Mouse (Mus musculus): Measurements from ENCODE around the gene Mfsd10.

Gene Mfsd10

DNA sequence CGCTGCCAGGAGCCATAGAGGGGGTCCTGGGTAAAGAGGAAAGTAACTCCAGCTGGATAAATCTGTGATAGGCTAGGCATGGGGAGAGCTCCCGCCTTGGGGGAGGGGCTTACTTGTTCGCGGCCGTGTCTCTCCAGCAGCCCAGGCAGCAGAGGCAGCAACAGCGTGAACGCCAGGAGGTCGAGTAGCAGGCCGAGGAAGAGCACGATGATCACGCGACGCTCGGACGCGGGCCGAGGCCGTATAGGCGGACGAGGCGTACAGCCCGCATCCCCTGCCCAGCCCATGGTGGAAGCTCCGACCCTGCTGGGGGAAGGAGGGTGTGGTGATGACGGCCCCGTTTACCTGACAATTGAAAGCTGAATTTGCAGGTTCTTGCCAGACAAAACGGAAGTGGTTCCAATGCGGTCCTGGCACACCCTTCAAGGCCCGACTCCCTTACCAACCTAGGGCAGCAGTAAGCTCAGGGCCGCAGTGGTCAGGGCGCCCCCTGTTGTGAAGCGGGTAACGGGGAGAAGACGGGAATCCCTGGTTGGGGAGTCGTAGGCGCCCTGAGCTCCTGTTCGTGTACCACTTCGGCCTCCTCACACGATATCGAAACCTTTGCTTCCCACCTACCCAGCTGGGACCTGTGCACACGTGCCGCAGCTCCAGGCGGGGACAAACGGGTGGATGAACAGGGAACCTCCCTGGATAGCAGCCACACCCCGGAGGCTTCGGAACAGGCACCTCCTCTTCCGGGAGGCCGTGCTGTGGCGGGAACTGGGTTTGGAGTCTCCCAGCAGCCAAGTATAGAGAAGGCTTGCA lies at the start of gene Mfsd10:
Mfsd10 (minus strand) TSS at position 732 of the 807 bp plus-strand sequence.
- DNase-seq (ENCODE audit: low spot score in 2 of 2) = peak; percentile 36 to 70

DNA sequence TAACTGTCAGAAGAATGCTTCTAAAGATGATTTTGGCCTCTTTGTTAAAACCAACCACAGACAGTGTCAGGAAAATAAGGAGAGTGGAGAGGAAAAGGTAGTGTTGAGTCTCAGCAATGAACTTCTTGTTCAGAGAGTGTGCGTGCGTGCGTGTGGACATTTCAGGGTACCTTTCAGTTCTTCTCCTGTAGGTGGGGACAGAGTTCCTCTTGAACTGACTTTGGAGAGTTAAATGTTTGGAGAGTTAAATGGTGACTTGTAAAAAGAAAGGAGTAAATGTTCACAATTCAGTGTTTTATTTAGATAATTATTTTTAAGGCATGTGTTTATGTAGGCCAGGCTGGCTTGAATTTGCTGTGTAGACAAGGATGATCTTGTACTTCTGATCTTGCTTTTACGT lies 33.3 kb upstream of the Mfsd10 start:
- no peak for DNase-seq (ENCODE audit: low spot score in 2 of 2)

DNA sequence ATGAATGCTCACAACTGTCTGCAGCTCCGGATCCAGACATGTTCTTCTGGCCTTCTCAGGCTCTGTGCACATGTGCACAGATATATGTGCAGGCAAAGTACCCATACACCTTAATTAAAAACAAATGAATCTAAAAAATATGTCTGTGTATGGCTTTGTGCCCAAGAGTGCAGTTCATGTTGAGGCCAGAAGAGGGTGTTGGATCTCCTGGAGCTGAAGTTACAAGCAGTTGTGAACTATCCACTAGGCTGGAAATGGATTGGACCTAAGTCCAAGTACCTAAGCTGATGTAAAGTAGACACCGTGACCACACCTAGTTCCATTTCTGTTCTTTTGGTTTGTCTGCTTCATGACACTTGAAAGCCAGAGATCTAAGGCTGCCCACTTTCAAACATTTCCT lies 32.5 kb upstream of the Mfsd10 start:
- DNase-seq (ENCODE audit: low spot score in 2 of 2) = no peak

DNA sequence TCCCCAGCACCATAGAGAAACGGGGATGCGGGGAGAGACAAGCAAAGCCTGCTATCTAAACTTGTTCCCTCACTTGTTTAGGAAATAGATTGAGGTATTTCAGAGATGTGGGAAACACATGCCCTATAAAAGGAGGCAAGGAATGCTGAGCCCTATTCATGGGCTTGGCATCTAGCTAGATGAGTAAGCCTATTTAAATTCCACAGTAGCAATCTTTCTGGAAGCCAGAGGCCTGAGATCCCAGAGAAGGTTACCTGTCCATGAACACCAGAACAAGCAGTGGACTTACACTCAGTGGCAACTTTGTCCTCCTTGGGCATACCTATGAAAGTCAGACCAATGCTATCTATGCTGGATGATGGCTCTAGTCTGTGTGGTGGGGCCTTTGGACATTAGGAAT lies 26.2 kb upstream of the Mfsd10 start:
- DNase-seq (ENCODE audit: low spot score in 2 of 2) = no peak

DNA sequence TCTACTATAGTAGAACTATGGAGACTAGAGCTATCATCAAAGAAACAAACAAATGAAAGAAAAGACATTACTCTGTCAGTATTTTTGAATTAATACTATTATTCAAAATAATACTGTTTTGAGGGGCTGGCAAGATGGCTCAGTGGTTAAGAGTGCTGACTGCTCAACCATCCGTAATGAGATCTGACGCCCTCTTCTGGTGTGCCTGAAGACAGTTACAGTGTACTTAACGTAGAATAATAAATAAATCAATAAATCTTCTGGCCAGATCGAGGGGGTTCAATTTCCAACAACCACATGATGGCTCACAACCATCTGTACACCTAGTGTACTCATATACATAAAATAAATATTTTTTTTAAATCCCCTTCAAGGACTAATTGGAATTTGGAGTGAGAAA lies 24.9 kb upstream of the Mfsd10 start:
- no peak for DNase-seq (ENCODE audit: low spot score in 2 of 2)

DNA sequence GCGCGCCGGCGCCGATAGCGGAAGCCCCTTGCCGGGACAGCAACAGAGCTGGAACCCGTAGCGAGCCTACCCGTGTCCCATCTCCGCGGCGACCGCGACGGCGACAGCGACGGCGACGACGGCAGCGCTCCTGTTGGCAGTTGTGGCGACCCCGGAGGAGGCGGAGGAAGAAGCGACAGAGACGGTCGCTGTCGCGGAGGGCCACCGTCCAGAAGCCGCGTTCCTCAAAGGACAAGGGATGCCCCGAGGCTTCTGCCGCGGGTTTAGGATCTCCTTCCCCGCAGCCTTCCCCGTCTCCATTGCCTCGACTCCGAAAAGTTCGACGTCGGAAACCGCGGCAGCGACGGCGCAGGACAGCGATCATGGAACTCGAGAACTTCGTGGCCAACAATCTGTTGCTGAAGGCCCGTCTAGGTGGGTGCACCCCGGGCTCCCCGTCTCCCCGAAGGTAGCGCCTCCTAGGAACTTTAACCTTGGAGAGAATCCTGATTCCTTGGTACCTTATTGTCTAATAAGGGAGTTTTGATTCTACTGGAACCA lies 23.6 kb upstream of the Mfsd10 start:
- no peak for DNase-seq (ENCODE audit: low spot score in 2 of 2)

DNA sequence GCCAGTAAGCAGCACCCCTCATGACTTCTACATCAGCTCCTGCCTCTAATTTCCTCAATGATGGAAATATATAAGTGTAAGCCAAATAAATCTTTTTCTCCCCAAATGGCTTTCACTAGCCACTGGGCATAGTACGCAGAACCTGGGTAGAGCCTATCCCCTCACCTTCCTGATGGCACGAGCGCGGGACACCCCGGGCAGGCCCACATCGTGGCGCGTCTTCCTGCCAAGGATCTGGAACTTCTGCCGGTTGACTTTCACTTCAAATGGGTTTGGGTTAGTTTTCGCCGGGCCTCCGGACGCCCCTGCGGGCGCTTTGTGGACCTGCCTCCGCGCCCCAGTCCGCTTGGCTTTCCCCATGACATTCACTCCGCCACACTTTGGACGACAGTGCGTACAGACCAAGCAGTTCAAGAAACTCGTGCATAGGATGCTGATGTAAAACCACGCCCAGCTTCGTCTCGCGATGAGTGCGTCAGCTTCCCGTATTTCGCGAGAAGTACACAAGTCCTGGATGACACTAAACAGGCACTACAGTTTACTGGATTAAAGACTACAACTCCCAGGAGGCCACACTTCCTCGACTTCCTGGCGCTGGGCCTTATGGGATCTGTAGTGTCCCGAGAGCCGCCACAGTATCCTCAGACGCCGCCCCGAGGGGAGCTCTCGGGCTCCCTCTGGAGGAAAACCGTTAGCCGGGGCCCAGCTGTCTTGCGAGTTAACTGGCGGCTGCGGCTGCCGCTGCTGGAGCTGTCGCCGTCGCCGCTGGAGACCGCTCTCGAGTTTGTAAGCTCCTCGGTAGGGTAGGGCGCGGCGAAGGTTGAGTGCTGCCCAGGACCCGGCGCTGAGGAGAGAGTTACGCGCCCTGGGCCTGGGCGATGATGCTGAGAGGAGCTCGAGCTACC lies 22.9 kb upstream of the Mfsd10 start, which contains the start of the genes Nop14 and Grk4:
Nop14 (minus strand) TSS at position 463 of the 905 bp plus-strand sequence.
Grk4 (plus strand) TSS at position 694 of the 905 bp plus-strand sequence.
- DNase-seq (ENCODE audit: low spot score in 2 of 2) = peak; percentile 93 to 99

DNA sequence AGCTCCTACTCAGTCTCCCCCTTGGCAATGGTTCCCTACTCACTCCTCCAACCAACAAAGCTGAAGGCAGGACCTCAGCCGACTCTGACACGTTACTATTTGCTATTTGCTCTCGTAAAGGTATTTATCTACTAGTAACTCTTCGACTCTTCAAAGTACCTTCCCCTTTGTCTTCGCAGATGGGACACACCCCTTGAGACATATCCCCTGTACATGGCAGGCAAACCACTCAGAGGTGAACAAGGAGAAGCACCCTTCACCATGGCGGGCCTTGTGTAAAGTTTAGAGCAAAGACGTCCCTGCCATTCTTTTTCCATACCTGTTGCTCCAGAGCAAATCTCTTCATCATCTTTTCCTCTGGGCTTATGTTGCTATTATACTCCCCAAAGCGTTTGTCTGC lies 20.5 kb upstream of the Mfsd10 start:
- DNase-seq (ENCODE audit: low spot score in 2 of 2) = no peak

DNA sequence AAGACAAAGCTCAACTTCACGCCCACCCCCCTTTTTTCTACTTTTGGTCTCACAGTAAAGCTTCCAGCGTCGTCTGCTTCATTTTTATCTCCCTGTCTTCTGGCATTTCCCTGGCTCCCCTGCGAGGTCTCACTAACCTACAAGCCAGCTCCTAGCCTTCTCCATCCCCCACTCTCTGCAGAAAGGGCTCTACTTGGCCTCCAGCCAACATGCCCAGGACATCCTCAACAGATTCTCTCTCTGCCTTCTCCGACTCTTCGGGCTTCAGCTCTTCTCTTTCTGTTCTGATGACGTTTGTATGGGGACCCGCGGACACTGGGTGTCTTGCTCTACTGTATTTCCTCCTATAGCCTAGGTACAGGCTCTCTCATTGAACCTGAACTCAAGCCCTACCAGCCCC lies 17.9 kb upstream of the Mfsd10 start:
- DNase-seq (ENCODE audit: low spot score in 2 of 2) = no peak

DNA sequence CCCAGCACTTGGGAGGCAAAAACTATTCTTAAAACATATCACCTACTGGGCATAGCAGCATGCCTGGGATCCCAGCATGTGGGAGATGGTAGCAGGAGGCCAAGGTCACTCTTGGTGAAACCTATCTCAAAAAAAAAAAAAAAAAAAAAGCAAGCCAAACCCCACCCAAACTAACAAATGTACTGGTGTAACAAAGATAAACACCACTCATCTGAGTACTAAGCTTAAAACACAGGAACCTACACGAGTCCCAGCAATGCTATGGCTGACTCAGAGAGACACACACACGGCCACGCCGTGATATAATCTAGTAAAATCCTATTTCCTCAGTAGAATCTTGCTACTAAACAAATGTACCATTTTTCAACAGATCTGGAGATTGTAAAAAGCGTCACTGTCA lies 15.9 kb upstream of the Mfsd10 start:
- DNase-seq (ENCODE audit: low spot score in 2 of 2) = no peak

DNA sequence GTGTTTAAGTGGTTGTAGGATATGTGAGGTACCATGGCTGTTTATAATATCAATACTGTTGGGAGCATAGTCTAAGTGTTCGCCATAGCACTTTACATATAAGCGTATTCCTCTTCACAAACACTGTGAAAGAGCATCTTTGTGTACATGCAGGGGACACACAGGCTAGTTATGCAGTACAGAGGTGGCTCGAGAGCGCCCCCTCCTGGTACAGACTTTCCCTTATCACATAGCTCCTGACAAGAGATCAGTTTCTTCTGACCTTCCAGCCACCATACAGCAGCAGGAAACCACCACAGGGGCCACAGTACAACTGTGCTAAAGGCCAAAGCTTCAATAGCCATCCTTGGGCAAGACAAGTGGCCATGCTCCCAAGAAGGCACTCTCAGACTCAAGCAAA lies 10.6 kb upstream of the Mfsd10 start:
- peak in 1 of 2 experiments; percentile 68 for DNase-seq (ENCODE audit: low spot score in 2 of 2)

DNA sequence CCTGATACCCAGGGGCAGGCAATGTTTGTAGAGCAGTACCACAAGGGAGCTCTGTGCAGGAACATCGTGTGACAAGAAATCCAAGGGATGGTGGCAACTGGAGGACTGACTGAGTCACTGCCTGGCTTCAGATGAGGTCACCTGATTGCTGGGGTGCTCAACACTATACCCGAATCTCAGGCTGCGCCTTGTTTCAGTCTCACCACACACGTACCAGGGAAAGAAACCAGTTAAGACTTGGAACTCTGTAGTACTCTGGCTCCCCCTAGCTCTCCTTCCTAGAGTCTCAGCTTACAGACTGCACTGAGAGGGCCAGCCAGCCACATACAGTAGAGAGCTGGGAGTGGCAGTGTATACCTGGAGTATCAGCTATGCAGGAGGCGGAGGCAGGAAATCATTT lies 5.9 kb upstream of the Mfsd10 start:
- DNase-seq (ENCODE audit: low spot score in 2 of 2) = no peak

DNA sequence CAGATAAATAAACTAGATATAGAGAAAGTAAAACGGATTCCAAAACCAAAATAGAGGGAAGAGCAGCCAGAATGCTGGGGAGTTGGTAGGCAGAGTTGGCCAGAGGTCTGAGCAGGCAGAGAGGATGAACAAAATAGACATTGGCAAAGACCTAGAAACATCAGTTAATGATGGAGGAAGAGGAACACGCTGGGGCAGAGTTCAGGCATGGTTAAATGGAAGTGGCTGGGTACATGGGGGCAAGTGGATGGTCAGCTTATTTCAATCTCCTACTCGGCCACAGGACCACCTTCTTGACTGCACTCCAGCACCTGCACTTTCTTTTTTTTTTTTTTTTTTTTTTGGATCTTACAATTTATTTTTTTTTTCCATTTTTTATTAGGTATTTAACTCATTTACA lies 5.0 kb upstream of the Mfsd10 start:
- DNase-seq (ENCODE audit: low spot score in 2 of 2) = no peak

DNA sequence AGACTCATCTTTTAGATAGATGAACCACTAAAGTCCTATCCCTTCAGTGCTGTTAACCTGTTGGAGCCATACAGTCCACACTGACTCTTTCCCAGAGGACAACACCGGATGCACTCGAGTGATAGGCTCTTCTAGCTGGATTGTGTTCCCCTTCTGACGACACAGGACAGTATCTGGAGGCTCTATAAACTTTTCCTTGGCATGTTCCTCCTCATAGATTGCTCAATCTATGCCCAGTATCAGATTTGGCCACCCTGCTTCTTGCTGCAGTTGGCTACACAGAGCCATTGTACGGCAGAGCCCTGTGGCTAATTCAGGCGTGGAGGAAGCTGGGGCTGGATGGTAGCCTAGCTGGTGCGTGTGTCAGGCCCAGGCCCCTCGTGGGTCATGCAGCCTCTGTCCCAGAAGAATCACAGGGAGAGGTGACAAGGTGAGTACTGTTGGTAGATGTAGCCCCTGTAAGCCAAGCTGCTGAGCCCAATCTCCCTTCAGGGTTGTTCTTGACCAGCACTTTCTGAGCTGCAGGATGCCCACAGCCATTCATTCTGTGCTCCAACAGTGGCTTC lies 662 bp upstream of the Mfsd10 start:
- DNase-seq (ENCODE audit: low spot score in 2 of 2) = no peak

DNA sequence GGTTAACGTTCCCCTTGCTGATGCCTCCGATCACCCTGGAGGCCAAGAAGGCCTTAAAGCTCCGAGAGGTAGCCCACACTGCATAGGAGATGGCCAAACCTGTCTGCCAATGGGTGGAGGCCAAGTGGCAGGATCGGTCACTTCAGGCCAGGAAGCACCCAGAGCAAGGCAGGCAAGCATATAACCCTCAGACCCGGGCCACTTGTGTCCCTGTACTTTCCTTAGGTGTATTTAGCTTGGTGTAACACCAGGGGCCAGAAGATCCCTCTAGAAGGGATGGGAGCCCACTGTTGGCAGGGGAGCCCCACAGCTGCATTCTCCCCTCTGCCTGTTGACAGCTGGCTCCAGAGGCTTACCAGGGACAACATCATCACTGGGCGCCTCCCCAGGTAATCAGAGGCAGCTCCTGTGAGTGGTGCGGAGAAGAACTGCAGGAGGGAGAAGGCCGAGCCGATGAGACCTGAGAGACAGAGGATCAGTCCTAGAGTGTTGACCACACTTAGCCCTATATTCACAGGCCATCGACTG lies 1.3 kb downstream of the Mfsd10 start:
- DNase-seq (ENCODE audit: low spot score in 2 of 2) = no peak

DNA sequence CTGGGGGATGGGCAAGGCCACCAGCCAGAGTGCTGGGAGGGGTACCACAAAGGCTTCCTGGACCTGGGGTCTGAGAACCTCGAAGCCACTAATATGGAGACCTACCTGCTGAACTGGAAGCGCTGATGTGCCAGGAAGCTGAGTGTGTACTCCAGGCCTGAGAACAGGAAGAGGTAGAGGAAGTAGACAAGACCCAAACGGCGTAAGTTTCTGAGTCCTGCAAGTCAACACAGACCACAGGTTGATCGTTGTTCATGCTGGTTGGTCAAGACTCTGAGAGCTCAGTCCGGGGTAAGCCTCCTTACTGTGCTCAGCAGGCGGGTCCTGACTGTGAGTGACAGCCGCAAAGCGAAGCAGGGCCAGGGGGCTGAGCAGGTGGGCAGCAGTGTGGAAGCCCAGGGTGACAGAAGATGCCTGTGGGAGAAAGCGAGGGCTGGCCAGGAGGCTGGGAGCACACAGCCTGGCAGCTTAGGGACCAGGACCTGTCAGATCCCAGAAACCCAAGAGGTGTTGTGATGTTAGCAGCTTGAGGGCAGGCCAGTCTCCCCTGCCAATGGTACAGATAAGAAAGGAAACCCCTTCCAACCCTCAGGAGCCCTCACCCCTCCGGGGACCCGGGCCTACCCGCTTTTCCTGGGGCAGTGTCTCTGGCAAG lies 2.1 kb downstream of the Mfsd10 start:
- DNase-seq (ENCODE audit: low spot score in 2 of 2) = no peak

DNA sequence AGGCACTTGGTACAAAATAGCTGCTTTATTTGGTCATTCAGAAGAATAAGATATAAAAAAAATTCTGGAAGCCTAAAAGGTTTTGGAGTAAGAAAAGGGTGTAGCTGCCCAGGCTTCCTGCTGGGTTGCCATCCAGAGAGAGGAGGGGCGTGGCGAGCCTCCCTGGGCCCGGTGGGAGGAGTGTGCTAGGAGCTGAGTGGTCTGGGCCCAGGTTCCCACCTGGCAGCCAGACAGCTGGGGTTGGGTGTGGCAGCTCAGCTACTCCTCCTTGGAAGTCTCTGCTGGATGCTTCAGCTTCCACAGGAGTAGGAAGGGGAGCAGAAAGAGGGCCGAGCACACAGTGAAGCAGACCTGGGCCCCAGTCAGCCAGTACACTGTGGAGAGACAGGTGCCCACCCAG lies 3.4 kb downstream of the Mfsd10 start:
- no peak for DNase-seq (ENCODE audit: low spot score in 2 of 2)

DNA sequence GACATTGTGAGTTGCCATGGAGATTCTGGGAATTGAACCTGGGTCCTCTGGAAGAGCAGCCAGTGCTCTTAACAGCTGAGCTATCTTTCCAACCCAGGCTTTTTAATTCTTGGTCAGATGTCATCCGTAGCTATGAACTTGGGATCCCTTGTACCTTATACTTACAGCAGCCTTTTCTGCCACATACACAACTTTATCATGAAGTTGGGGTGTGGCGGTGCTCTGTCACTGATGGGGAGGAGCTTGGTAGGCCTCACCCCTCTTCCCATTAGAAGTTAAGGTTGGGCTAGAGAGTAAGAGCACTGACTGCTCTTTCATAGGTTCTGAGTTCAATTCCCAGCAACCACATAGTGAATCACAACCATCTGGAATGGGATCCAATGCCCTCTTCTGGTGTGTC lies 4.0 kb downstream of the Mfsd10 start:
- no peak for DNase-seq (ENCODE audit: low spot score in 2 of 2)

DNA sequence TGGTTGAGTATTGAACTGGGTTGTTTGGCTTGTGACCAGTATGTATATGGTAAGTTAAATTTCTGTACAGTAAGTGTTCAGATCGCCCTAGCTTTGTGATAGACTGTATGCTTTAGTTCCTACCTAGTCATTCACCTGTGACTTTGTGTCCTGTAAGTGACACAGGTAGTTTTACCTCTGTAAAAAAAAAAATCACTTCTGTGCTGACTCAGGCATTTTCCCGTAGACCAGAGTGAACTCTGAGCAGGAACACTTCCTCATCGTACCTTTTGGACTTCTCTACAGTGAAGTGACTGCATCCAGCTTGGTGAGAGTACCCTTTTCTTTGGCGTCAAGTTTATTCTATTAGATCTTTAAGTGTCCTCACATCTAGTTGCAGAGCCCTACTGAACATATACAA lies 27.0 kb downstream of the Mfsd10 start:
- no peak for DNase-seq (ENCODE audit: low spot score in 2 of 2)

DNA sequence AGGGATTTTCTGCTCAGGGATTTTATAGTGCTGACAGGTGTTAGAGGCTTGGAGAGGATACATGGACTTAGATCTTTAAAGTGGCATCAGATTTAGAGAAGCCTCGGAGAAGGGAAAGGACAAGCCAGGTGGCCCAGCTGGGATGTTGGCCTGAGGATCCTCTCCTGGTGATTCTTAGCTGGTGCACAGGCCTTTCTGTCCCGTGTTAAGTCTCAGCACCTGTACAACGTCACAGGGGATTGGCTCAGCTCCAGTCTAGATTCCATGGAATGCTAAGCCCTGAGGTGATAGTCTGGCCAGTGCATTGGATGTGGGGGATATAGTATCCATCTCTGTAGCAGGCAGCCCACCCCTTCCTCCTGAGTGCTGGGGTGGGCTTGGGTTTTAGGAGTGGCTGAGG lies 28.8 kb downstream of the Mfsd10 start:
- DNase-seq (ENCODE audit: low spot score in 2 of 2) = no peak

DNA sequence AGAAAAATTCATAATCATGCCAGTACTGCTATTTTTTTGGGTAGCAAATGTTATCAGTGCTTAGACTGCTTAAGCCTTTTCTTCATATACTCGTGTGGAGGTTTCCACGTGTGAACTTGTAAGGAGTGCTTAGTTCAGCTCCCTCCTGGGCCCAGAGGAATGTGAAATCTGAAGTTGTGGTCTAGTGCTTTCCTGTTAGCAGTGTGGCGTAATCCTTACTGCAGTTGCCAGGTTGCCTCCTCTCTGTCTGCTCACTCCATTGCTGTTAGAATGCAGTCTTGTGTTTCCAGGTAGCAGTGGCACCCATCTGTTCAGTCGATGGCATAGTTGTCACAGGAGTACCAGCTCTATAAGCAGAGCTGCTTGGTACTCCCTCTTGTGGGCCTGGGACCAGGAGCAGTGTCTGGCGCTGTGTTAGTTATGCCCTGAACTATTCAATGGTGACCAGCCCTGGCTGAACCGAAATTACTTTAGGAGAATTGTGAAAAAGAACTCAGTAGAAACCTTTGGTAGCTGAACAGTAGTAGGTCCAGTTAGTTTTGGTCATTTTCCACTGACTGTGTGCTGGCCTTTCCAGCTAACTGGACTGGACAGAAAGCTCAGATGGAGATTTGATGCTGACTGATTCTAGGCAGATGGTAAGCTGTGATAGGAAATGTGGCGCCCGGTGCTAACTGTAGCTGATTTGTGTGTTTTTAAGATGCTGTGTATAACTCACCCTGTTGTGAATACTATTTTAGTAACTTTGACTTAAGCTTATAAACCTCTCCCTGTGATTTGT lies 29.7 kb downstream of the Mfsd10 start:
- DNase-seq (ENCODE audit: low spot score in 2 of 2) = no peak

Measured in cerebellum, postnatal 4 days (tissue).